Mouse (Mus musculus): Measurements from ENCODE around the gene Mcm6. TPM values are rescaled to one million over a fixed set of nuclear protein-coding genes. Genes with fewer than 3 reads are reported as not detected.

Gene Mcm6
- polyA plus RNA-seq, 1 experiment = 27.0 TPM

DNA sequence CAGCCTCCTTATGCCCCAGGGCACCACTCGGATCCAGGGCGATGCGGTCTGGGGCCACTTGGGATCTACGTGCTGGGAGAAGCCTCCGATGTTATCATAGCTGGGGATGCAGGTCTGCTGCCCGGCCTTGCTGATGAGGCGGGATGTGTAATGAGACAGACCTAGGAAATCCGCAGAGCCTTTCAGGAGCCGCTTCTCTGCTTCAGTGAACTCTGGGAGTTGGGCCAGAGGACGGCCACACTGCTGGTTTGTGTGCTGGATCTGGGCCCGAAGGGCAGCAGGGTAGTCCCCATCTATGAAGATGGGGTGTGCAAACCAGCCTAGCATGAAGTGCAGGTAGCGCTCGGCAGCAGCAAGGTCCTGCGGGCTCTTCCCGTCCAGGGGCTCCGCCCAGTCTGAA lies 55.6 kb downstream of the Mcm6 start:
- no peak overlapping the region for H3K4me2 ChIP-seq (ENCODE audit: low read depth)
- H3ac ChIP-seq (ENCODE audit: control insufficient read depth, insufficient read length) = no peak overlapping the region
- no peaks in the 10 kb centered on the region for H3K36me3 ChIP-seq (ENCODE audit: control insufficient read depth, insufficient read depth)
- no peak for TF ChIP-seq SRF (IDR thresholded peaks at IDR 0.05; ENCODE audit: control insufficient read depth, insufficient read length, low read depth)
- no peak for TF ChIP-seq TCF3 (IDR thresholded peaks at IDR 0.05; ENCODE audit: insufficient read length, low read depth)
- no peak for TF ChIP-seq POLR2A (IDR thresholded peaks at IDR 0.05; ENCODE audit: insufficient read length, low read depth)
- TF ChIP-seq POLR2AphosphoS2 (IDR thresholded peaks at IDR 0.05; ENCODE audit: insufficient read length, low read depth) = no peak
- no peak for TF ChIP-seq USF1 (IDR thresholded peaks at IDR 0.05; ENCODE audit: low read depth)
- no peak for TF ChIP-seq REST (IDR thresholded peaks at IDR 0.05; ENCODE audit: insufficient read depth, insufficient read length)
- TF ChIP-seq E2F4 (IDR thresholded peaks at IDR 0.05; ENCODE audit: insufficient read depth) = no peak
- H3K4me3 ChIP-seq = no peak overlapping the region
- no peaks in the 10 kb centered on the region for H3K27me3 ChIP-seq (ENCODE audit: control insufficient read depth, insufficient read depth, insufficient read length)
- H3K79me2 ChIP-seq (ENCODE audit: control insufficient read depth, insufficient read depth) = no peaks in the 10 kb centered on the region

DNA sequence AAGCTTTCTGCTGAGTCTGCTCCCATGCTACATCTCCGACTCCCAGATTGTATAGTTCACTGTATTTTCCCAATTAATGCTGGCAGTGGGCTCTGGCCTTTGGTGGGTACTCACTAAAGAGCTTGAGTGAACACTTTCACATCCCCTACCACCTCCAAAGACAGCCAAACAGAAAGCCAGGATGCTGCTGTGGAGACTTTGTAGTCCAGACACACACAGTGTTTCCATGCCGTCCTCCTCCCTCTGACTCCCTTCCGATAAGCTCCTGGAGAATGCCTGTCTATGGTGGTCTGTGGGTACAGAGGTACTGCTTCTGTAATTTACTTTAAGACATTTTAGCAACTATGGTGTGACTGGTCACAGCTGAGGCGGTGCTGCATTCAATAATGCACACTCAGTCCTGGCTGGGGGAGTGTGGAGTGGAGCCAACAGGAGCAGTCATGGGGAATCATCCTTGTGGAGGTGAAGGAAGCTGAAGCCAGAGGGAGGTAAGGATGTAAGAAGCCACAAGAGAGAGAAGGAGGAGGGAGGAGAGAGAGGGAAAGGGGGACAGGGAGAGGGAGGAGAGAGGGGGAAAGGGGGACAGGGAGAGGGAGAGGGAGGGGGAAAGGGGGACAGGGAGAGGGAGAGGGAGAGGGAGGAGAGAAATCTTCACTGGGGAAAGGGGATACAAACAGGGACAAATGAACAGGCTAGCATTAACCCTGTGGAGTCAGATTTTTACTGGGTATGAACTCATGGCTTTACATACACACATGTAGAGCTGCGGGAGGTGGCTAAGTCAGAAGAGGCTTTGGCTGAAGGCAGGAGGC lies 63.5 kb downstream of the Mcm6 start:
- Histone ChIP-seq H3ac (ENCODE audit: control insufficient read depth, insufficient read length) (no peak overlapping the region), H3K27me3 (ENCODE audit: control insufficient read depth, insufficient read depth, insufficient read length) (no peaks in the 10 kb centered on the region), H3K79me2 (ENCODE audit: control insufficient read depth, insufficient read depth) (no peaks in the 10 kb centered on the region), H3K36me3 (ENCODE audit: control insufficient read depth, insufficient read depth) (no peaks in the 10 kb centered on the region), H3K4me2 (ENCODE audit: low read depth) (no peak overlapping the region), H3K4me3 (no peak overlapping the region)
- no peak for TF ChIP-seq MAX (IDR thresholded peaks at IDR 0.05; ENCODE audit: low read depth)
- TF ChIP-seq TCF12 (IDR thresholded peaks at IDR 0.05; ENCODE audit: insufficient read depth, poor library complexity, severe bottlenecking) = no peak
- no peak for TF ChIP-seq TCF3 (IDR thresholded peaks at IDR 0.05; ENCODE audit: insufficient read length, low read depth)
- TF ChIP-seq REST (IDR thresholded peaks at IDR 0.05; ENCODE audit: insufficient read depth, insufficient read length) = no peak
- TF ChIP-seq POLR2AphosphoS2 (IDR thresholded peaks at IDR 0.05; ENCODE audit: insufficient read length, low read depth) = no peak
- TF ChIP-seq USF1 (IDR thresholded peaks at IDR 0.05; ENCODE audit: low read depth) = no peak
- TF ChIP-seq MYOD1 (IDR thresholded peaks at IDR 0.05; ENCODE audit: control insufficient read depth in 1 of 3, insufficient read length in 2 of 3, low read depth in 2 of 3) = no peak
- TF ChIP-seq E2F4 (IDR thresholded peaks at IDR 0.05; ENCODE audit: insufficient read depth) = no peak
- no peak for TF ChIP-seq SRF (IDR thresholded peaks at IDR 0.05; ENCODE audit: control insufficient read depth, insufficient read length, low read depth)
- TF ChIP-seq POLR2A (IDR thresholded peaks at IDR 0.05; ENCODE audit: insufficient read length, low read depth) = no peak

DNA sequence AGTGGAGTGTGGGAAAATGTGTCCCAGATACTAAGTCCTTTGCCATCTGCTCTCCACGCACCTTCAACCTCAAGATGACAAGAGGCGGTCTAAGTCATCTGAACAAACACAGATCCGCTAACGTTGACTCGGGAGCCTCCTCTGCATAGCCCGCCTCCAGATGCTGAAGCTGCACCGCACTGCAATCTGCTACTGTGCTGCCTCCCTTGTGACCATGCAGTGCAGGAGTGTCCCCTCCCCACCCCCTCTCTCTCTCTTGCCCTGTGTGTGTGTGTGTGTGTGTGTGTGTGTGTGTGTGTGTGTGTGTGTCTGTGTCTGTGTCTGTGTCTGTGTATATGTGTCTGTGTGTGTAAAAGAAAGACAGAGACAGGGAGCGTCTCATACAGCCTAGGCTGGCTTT lies 64.2 kb downstream of the Mcm6 start:
- H3K79me2 ChIP-seq (ENCODE audit: control insufficient read depth, insufficient read depth) = no peaks in the 10 kb centered on the region
- no peak overlapping the region for H3ac ChIP-seq (ENCODE audit: control insufficient read depth, insufficient read length)
- no peaks in the 10 kb centered on the region for H3K27me3 ChIP-seq (ENCODE audit: control insufficient read depth, insufficient read depth, insufficient read length)
- TF ChIP-seq REST (IDR thresholded peaks at IDR 0.05; ENCODE audit: insufficient read depth, insufficient read length) = no peak
- TF ChIP-seq CEBPB (IDR thresholded peaks at IDR 0.05; ENCODE audit: insufficient read depth, poor library complexity, severe bottlenecking) = no peak
- TF ChIP-seq POLR2AphosphoS2 (IDR thresholded peaks at IDR 0.05; ENCODE audit: insufficient read length, low read depth) = no peak
- no peaks in the 10 kb centered on the region for H3K36me3 ChIP-seq (ENCODE audit: control insufficient read depth, insufficient read depth)
- no peak overlapping the region for H3K4me2 ChIP-seq (ENCODE audit: low read depth)
- H3K4me3 ChIP-seq = no peak overlapping the region

DNA sequence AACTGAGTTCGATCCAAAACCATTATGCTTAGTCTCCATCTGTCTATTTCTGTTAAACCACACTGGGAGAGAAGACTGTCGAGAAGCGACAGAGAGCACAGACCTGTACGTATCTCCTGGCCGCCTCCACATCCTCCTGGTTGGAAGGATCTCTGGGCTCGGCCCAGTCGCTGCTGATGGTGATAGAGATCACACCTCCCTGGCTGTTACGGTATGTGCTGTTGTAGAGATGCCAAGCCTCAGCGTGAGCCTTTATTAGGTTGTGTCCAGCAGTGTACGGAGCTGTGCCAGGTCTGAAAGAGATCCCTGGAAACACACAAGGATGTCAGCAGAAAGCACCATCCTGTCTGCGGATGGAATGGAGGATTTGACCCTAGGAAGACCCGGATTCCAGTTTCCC lies 65.9 kb downstream of the Mcm6 start:
- Histone ChIP-seq H3K4me2 (ENCODE audit: low read depth) (no peak overlapping the region), H3K79me2 (ENCODE audit: control insufficient read depth, insufficient read depth) (no peaks in the 10 kb centered on the region), H3K36me3 (ENCODE audit: control insufficient read depth, insufficient read depth) (no peaks in the 10 kb centered on the region), H3K27me3 (ENCODE audit: control insufficient read depth, insufficient read depth, insufficient read length) (no peaks in the 10 kb centered on the region), H3K4me3 (no peak overlapping the region), H3ac (ENCODE audit: control insufficient read depth, insufficient read length) (no peak overlapping the region)
- TF ChIP-seq TCF12 (IDR thresholded peaks at IDR 0.05; ENCODE audit: insufficient read depth, poor library complexity, severe bottlenecking) (no peak), REST (IDR thresholded peaks at IDR 0.05; ENCODE audit: insufficient read depth, insufficient read length) (no peak), SRF (IDR thresholded peaks at IDR 0.05; ENCODE audit: control insufficient read depth, insufficient read length, low read depth) (no peak), POLR2AphosphoS2 (IDR thresholded peaks at IDR 0.05; ENCODE audit: insufficient read length, low read depth) (no peak), POLR2A (IDR thresholded peaks at IDR 0.05; ENCODE audit: insufficient read length, low read depth) (no peak), MYOG (IDR thresholded peaks at IDR 0.05; ENCODE audit: control insufficient read depth in 1 of 3, insufficient read depth in 1 of 3, insufficient read length in 2 of 3, low read depth in 2 of 3) (no peak), TCF3 (IDR thresholded peaks at IDR 0.05; ENCODE audit: insufficient read length, low read depth) (no peak), USF1 (IDR thresholded peaks at IDR 0.05; ENCODE audit: low read depth) (no peak), CEBPB (IDR thresholded peaks at IDR 0.05; ENCODE audit: insufficient read depth, poor library complexity, severe bottlenecking) (no peak), MYOD1 (IDR thresholded peaks at IDR 0.05; ENCODE audit: control insufficient read depth in 1 of 3, insufficient read length in 2 of 3, low read depth in 2 of 3) (no peak)

DNA sequence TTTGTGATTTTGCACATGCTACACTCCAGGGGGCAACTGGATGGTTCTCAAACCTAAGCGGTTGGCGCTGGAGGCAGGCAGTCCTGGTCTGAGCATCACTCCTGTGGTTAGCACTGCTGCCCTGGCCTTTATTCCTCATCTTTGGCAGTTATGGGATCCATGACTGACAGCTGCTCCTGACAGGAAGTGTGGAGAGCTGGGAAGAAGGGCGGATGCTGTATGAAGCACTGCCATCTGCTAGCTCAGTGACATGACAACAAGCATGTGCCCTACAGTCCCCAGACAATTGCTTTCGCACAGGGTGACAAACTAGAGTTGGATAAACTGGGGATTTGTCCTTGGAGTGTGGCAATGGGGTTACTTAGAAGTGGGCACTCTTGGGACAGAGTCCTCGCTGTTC lies 69.2 kb downstream of the Mcm6 start:
- Histone ChIP-seq H3K27me3 (ENCODE audit: control insufficient read depth, insufficient read depth, insufficient read length) (no peaks in the 10 kb centered on the region), H3K4me3 (no peak overlapping the region), H3K4me2 (ENCODE audit: low read depth) (no peak overlapping the region), H3K36me3 (ENCODE audit: control insufficient read depth, insufficient read depth) (no peaks in the 10 kb centered on the region), H3ac (ENCODE audit: control insufficient read depth, insufficient read length) (no peak overlapping the region), H3K79me2 (ENCODE audit: control insufficient read depth, insufficient read depth) (no peaks in the 10 kb centered on the region)
- no peak for TF ChIP-seq POLR2A (IDR thresholded peaks at IDR 0.05; ENCODE audit: insufficient read length, low read depth)
- TF ChIP-seq POLR2AphosphoS2 (IDR thresholded peaks at IDR 0.05; ENCODE audit: insufficient read length, low read depth) = no peak

Data from myocyte (in vitro differentiated cells).